Mouse (Mus musculus): Measurements from ENCODE around the gene Gdf3. TPM values are rescaled to one million over a fixed set of nuclear protein-coding genes. Genes with fewer than 3 reads are reported as not detected.

Gdf3 gene
- total RNA-seq, 2 experiments from 2014 or later = not detected

DNA sequence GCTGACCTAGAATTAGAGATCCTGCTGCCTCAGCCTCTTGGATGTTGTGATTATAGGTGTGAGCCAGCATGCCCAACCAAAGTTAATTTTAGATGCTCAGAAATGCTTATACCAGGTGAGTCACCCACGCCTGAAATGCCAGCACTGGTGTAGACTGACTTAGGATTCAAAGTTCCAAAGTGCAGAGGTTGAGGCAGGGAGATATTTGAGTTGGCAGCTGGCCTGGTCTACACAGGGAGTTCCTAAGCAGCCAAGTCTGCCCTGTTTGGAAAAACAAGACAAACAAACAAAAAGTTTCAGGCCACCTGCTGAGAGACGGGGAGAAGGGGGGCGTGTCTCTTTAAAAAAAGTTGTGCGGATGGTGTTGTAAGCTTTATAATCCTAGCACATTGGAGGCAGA, 15.3 kb upstream of the Gdf3 start:
- intact Hi-C loops (cut with DNase I) = no loop called here
- no peak for TF ChIP-seq CTCF (IDR thresholded peaks at IDR 0.05)

DNA sequence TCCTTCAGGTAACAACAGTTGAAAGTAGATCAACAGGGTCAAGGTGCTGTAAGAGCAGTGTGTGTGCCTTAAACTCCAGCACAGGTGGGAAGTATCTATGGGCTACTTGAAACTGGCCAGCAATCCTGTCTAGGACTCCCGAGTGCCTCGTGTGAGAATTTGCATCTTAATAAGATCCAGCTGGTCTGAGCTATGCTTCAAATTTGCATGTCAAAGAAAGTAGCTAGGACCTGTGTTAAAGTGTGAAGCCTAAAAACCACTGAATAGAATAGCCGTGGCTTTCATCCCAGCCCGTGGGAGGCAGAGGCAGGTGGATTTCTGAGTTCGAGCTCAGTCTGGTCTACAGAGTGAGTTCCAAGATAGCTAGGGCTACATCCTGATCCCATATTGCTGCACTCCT, 14.6 kb upstream of the Gdf3 start:
- no peak for DNase-seq (ENCODE audit: extremely low spot score in 1 of 2, low spot score in 2 of 2)
- no peak for TF ChIP-seq CTCF (IDR thresholded peaks at IDR 0.05)
- H3K27ac ChIP-seq = no peak overlapping the region
- no peak overlapping the region for H3K4me3 ChIP-seq
- intact Hi-C loops (cut with DNase I) = no loop called here

More for the DNA sequence above, 15.3 kb upstream of the Gdf3 start:
- Histone ChIP-seq H3K27ac (no peak overlapping the region), H3K4me3 (no peak overlapping the region)
- no peak for DNase-seq (ENCODE audit: extremely low spot score in 1 of 2, low spot score in 2 of 2)

DNA sequence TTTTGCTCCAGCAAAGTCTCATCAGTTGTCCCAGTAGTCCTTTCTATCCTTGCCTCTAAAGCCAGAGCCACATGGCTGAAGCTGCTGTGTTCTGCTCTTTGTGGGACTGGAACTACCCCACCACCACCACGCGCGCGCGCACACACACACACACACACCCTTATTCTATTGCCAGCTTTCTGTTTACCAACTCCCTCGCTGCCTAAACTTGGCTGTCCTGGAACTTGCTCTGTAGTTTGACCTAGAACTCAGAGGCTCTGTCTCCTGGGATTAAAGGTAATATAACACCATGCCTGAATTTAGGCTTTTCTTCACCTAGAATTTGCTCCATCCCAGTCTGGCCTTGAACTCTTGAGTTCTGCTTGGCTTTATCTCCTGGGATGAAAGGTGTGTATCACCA, 11.2 kb upstream of the Gdf3 start:
- no peak for TF ChIP-seq CTCF (IDR thresholded peaks at IDR 0.05)
- Histone ChIP-seq H3K4me3 (no peak overlapping the region), H3K27ac (no peak overlapping the region)
- no peak for DNase-seq (ENCODE audit: extremely low spot score in 1 of 2, low spot score in 2 of 2)
- intact Hi-C loops (cut with DNase I) = no loop called here

DNA sequence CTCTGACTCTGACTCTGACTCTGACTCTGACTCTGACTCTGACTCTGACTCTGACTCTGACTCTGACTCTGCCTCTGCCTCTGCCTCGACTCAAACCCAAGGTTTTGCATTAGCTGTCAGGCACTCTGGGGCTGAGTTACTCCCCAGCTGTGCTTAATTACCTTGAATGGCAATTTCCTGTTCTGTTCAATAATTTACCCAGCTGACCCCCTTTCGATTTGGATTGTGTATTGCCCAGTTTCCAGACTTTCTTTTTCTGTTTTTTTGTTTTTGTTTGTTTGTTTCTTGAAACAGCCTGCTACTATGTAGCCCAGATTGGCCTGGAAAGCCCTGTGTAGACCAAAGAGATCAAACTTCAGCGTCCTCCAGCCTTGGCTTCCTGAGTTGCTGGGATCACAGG, 6.1 kb upstream of the Gdf3 start:
- no peak overlapping the region for H3K4me3 ChIP-seq
- no peak for TF ChIP-seq CTCF (IDR thresholded peaks at IDR 0.05)
- H3K27ac ChIP-seq = no peak overlapping the region
- no peak for DNase-seq (ENCODE audit: extremely low spot score in 1 of 2, low spot score in 2 of 2)
- intact Hi-C loops (cut with DNase I) = no loop called here

DNA sequence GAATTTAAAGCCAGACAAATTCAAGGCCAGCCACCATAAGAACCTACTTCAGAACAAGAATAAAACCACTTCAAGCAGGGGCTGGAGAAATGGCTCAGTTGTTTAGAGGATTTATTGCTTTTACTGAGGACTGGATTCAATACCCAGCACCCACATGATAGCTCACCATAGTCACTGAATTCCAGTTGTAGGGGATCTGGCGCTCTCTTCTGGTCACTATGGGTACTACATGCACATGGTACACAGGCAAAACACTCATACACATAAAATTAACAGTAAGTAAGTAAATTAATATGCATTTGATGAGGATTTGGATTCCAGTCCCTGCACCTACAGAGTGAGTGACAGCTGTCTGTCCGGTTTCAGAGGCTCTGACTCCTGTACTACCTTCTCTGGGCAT, 4.2 kb upstream of the Gdf3 start:
- no peak overlapping the region for H3K4me3 ChIP-seq
- intact Hi-C loops (cut with DNase I) = no loop called here
- TF ChIP-seq CTCF (IDR thresholded peaks at IDR 0.05) = peak; percentile 40
- H3K27ac ChIP-seq = no peak overlapping the region
- no peak for DNase-seq (ENCODE audit: extremely low spot score in 1 of 2, low spot score in 2 of 2)

DNA sequence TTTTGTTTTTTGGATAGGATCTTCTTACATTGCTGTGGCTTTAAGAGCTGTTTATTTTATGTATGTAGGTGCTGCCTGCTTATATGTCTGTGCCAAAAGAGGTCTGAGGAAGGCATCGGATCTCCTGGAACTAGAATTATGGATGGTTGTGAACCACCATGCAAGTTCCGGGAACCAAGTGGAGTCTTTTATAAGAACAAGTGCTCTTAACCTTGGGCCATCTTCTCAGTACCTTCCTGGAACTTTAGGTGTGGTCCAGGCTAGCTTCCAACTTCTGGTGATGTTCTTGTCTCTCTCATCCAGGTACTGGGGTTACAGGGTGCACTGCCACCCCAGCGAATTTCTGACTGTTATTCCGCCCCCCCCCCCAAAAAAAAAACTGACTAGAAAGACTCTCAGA, 2.5 kb upstream of the Gdf3 start:
- intact Hi-C loops (cut with DNase I) = no loop called here
- Histone ChIP-seq H3K4me3 (no peak overlapping the region), H3K27ac (no peak overlapping the region)
- no peak for TF ChIP-seq CTCF (IDR thresholded peaks at IDR 0.05)
- DNase-seq (ENCODE audit: extremely low spot score in 1 of 2, low spot score in 2 of 2) = no peak

DNA sequence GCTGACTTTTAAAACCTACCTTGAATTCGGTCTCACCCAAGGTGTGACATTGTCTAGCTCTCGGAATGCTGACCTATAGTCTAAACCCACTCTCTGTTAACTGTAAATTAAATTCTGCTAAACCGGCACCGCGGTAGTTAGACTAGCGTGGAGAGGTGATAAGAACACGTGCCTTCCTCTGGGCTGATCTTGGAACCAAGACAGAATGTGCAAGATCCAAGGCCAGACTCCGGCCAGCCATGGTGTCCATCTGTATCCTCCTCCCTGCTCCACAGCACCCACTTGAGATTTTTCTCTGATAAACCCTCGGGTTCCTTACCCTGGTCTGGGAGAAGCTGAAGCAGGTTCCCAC, 534 bp downstream of the Gdf3 start:
- no peak for DNase-seq (ENCODE audit: extremely low spot score in 1 of 2, low spot score in 2 of 2)
- H3K27ac ChIP-seq = no peak overlapping the region
- H3K4me3 ChIP-seq = no peak overlapping the region
- TF ChIP-seq CTCF (IDR thresholded peaks at IDR 0.05) = no peak
- intact Hi-C loops (cut with DNase I) = no loop called here

DNA sequence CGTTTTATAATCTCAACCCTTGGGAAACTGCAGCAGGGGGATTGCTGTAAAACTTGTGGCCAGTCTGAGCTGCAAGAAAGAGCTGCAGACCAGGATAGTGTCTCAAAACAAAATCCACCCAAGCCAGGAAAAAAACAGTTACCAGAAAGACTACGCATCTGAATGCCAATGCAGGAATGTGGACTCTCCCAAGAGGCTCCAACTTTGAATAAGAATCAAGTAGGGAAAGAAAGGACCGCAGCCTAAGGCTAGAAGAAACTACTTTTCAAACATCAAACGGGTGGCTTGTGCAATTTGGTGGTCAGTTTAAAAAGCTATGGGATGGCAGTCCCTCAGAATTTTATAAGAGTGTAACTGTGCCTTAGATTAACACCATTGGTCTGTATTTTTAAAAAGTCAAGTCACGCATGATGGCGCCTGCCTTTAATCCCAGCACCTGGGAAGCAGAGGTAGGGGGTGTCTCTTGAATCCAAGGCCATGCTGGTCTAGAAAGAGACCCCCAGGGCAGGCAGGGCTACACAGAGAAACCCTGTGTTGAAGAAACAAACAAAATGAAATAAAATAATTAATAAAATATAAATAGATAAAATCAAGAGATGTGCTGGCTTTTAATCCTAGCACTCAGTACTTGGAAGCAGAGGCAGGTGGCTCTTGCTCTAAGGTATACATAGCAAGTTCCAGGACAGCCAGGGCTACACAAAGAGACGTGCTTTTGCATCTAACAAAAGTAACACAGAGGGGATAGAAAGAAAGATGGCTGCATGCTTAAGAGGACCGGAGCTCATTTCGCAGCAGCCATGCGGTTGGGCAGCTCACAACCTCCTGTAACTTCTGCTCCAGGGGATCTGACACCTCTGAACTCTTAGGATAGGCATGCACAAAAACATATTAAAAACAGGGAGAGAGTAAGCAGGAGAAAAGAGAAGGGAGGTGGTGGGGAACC, 1.2 kb downstream of the Gdf3 start:
- TF ChIP-seq CTCF (IDR thresholded peaks at IDR 0.05) = no peak
- H3K27ac ChIP-seq = no peak overlapping the region
- no peak for DNase-seq (ENCODE audit: extremely low spot score in 1 of 2, low spot score in 2 of 2)
- no peak overlapping the region for H3K4me3 ChIP-seq
- intact Hi-C loops (cut with DNase I) = no loop called here

DNA sequence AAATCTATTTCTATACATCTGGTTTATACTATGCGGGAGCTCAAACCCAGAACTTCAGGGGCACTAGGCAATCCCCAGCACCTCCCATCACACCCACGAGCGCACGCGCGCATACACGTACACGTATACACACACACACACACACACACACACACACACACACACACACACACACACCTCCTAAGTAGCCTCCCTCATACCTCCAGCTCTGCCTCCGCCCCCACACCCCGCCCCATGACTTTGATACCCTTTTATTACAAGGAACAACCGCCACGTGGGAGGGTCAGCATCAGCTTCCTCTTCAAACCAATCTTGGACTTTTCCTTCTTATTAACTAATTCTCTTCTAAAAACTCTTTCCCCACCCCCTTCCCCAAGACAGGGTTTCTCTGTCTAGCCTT, 2.2 kb downstream of the Gdf3 start:
- Histone ChIP-seq H3K4me3 (no peak overlapping the region), H3K27ac (no peak overlapping the region)
- intact Hi-C loops (cut with DNase I) = no loop called here
- TF ChIP-seq CTCF (IDR thresholded peaks at IDR 0.05) = no peak
- no peak for DNase-seq (ENCODE audit: extremely low spot score in 1 of 2, low spot score in 2 of 2)

DNA sequence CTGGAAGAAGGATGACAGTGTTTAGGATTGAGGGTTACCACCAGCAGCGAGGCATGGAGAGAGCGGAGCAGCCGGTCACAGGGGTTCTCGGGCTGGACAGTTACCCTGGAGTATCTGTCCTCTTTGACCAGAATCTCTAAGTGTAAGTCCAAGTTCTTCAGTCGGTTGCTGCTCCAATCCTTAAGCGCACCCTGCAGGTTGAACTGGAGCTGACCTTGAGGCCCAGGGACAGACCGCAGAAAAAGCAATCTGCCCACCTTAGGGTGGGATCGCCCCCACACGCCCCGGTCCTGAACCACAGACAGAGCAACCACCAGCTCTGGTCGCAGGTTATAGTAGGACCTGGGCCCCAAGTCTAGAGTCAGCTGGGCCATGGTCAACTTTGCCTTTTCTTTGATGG, 3.2 kb downstream of the Gdf3 start:
- Histone ChIP-seq H3K4me3 (no peak overlapping the region), H3K27ac (no peak overlapping the region)
- TF ChIP-seq CTCF (IDR thresholded peaks at IDR 0.05) = no peak
- DNase-seq (ENCODE audit: extremely low spot score in 1 of 2, low spot score in 2 of 2) = no peak
- intact Hi-C loops (cut with DNase I) = no loop called here

DNA sequence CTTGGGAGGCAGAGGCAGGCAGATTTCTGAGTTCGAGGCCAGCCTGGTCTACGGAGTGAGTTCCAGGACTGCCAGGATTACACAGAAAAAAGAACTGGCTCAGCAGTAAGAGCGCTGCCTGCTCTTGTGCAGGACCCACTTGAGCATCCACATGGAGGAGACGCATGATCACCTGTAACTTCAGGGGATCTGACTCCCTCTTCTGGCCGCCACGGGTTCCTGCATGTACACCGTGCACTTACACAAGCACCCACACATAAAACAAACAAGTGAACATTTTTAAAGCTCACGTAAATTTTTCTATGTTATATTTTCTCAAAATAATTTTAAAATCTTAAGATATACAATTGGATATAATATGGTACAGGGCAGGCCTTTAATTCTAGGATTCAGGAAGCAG, 4.4 kb downstream of the Gdf3 start:
- intact Hi-C loops (cut with DNase I) = no loop called here
- no peak for DNase-seq (ENCODE audit: extremely low spot score in 1 of 2, low spot score in 2 of 2)
- no peak overlapping the region for H3K27ac ChIP-seq
- no peak overlapping the region for H3K4me3 ChIP-seq
- TF ChIP-seq CTCF (IDR thresholded peaks at IDR 0.05) = no peak; the same call in 1 of the 2 replicates

DNA sequence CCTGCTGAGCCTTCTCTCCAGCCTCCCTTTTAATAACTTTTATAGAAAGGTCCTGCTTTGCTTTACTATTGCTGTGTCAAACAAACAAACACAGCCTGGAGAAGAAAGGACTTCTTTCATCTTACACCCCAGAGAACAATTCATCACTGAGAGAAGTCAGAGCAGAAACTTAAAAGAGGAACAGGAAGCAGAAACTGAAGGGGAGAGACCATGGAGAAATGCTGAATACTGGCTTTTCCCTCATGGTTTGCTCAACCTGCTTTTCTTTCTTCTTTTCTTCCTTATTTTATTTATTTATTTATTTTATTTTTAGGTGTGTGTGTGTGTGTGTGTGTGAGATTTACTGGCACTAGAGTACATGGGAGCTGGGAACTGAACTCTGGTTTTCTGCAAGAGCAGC, 5.6 kb downstream of the Gdf3 start:
- Histone ChIP-seq H3K4me3 (no peak overlapping the region), H3K27ac (no peak overlapping the region)
- intact Hi-C loops (cut with DNase I) = no loop called here
- TF ChIP-seq CTCF (IDR thresholded peaks at IDR 0.05) = no peak
- no peak for DNase-seq (ENCODE audit: extremely low spot score in 1 of 2, low spot score in 2 of 2)

DNA sequence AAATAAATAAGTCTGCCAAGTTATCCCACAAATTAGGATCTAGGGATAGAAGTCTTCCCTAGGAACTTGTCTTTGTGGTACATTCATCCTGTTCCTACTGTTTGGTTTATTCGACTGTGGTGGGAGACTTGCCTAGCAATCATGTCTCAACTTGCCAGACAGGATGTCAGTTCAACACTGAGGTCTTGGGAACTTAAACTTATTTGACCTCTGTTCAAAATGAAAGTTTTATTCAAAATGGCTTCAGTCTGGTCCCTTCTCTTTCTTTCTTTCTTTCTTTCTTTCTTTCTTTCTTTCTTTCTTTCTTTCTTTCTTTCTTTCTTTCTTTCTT, 6.9 kb downstream of the Gdf3 start:
- intact Hi-C loops (cut with DNase I) = no loop called here
- TF ChIP-seq CTCF (IDR thresholded peaks at IDR 0.05) = no peak
- no peak for DNase-seq (ENCODE audit: extremely low spot score in 1 of 2, low spot score in 2 of 2)
- Histone ChIP-seq H3K27ac (peak overlapping the region; percentile 63), H3K4me3 (peak overlapping the region; percentile 49)

Measured in left cerebral cortex, adult 2 months (tissue).